ENCODE assay signal across 20 mouse cellular contexts in the genomic region with DNA sequence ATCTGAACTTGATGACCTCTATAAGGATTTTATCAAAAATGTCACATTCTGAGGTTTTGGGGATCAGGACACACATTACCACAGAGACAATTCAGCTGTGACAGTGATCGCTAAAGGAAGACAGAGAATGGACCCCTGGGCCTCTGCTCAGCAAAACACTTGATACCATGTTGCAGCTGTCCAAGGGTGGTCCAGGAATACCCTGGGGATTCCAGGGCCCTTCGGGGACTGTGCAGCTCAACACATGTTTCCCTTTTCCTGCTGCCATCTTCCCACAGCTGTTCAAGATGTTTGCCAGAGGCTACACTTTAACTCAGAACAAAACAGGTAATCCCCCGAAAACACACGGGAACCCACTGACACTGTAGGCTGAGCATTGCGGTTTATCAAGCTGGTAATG.
"Had no signal": no experiment of that assay in that cellular context is flagged by ENCODE, and none has a peak within 500 bp of the region (broad histone marks: within the 10 kb centered on the region; RNA-seq: fewer than 3 reads in every experiment).

No protein-coding gene starts in this region.

- H3K27me3 ChIP-seq: liver, embryonic 15.5 days; neural tube, embryonic 12.5 days; stomach, embryonic 15.5 days had no signal

- H3K4me2 ChIP-seq: liver, embryonic 15.5 days; lung, embryonic 14.5 days; midbrain, embryonic 12.5 days; neural tube, embryonic 12.5 days; stomach, embryonic 15.5 days had no signal

- ATAC-seq: midbrain, embryonic 16.5 days had no signal

- H3K9me3 ChIP-seq: liver, embryonic 15.5 days; midbrain, embryonic 10.5 days; midbrain, embryonic 12.5 days; neural tube, embryonic 12.5 days; stomach, embryonic 15.5 days had no signal

- H3K36me3 ChIP-seq: liver, embryonic 15.5 days; midbrain, embryonic 10.5 days; midbrain, embryonic 12.5 days; neural tube, embryonic 12.5 days; stomach, embryonic 15.5 days had no signal

- H3K4me1 ChIP-seq: liver, embryonic 15.5 days; midbrain, embryonic 10.5 days; midbrain, embryonic 12.5 days; neural tube, embryonic 12.5 days; stomach, embryonic 15.5 days had no signal

- H3K4me3 ChIP-seq: liver, embryonic 15.5 days; midbrain, embryonic 10.5 days; midbrain, embryonic 12.5 days; neural tube, embryonic 12.5 days; stomach, embryonic 15.5 days had no signal

- DNase-seq: lung, adult 18-20 months; lung, embryonic 14.5 days; lung, postnatal 10 days; lung, postnatal 4 days; midbrain, embryonic 14.5 days; retina, postnatal 1 day; right cerebral cortex, adult 18-20 months; right cerebral cortex, postnatal 25 days; right cerebral cortex, postnatal 4 days; spleen, adult 18-20 months; thymus, adult 2 months; thymus, postnatal 25 days; thymus, postnatal 4 days had no signal

- H3K9ac ChIP-seq: liver, embryonic 15.5 days; lung, embryonic 14.5 days; midbrain, embryonic 12.5 days; neural tube, embryonic 12.5 days; stomach, embryonic 15.5 days had no signal

- H3K27ac ChIP-seq: liver, embryonic 15.5 days; midbrain, embryonic 10.5 days; midbrain, embryonic 12.5 days; neural tube, embryonic 12.5 days; stomach, embryonic 15.5 days; stomach, postnatal 0 days had no signal
